Mouse (Mus musculus) hematopoietic multipotent progenitor cell, adult 10-12 weeks (in vitro differentiated cells): ENCODE results near the gene E2f3. TPM values are rescaled to one million over a fixed set of nuclear protein-coding genes. Genes with fewer than 3 reads are reported as not detected.

Source experiments
- polyA plus RNA-seq: library from polyadenylated mRNA; stranded (reverse); fragments of >175 nt; gene quantifications from 2 replicates; pipeline ENCODE4 v1.2.3, GENCODE M21; 2012; ENCODE audit warnings: low replicate concordance

E2f3 gene
- 3.3 and 4.2 TPM in 2 replicates for polyA plus RNA-seq

DNA sequence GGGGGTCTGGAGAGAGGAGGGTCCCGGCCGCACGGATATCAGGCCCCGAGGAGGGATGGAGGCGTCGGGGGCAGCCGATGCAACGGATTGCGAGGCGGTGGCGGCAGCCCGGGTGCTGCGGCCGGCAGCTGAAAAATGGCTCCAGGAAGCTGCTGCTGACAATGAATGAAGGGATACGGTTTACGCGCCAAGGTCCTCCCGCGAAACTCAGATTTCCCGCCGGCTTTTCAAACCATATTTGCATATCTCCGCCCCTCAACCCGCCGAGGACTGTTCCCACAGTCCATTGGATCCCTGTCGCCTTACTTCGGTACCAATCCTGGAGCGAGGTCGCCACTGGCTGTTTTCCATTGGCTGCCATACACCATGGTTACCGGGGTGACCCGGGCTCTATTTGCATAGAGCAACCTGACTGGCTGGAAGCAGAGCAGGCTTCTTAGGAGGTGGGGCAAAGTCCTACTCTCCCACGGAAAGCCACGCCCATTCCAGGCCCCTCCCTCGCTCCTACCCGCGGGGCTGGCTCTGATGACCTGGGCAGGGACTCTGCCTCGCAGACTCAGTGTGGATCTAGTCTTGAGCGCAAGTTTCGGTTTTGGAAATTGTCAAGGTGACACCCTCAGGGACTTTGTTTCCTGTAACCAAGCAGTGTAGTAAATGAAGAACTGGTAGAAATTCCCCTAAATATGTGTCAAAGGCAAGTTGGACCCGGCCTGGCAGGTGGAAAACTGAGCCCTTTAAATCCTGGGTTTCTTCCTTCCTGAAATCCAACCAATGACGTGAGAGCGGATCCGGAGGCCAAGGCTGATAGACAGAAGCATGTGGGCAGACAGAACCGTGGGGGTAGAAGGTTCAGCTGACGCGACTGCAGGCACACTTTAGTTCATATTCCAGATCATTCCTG is at the start of gene E2f3:
TSS of gene E2f3 (minus strand) at position 209 of the 901 bp plus-strand sequence.

Other genes starting within 250 kb of the E2f3 start
- gene Cdkal1, start 130.4 kb downstream of the E2f3 start, polyA plus RNA-seq: 0.47 and 1.6 TPM in 2 replicates
- 1.8 and 5.9 TPM in 2 replicates for gene Mboat1, start 150.4 kb upstream of the E2f3 start, polyA plus RNA-seq